Mouse (Mus musculus): ENCODE results near the gene Dnase1l2. TPM values are rescaled to one million over a fixed set of nuclear protein-coding genes. Genes with fewer than 3 reads are reported as not detected.

Dnase1l2 gene
- polyA plus RNA-seq, 1 experiment, result 20.7 TPM

- TF ChIP-seq POLR2A (IDR thresholded peaks at IDR 0.05; ENCODE audit: extremely low read depth, insufficient read depth, low read length), result no peak
- TF ChIP-seq CTCF (IDR thresholded peaks at IDR 0.05; ENCODE audit: extremely low read depth, insufficient read depth, low read length), result no peak
- no peaks in the 10 kb centered on the region for H3K4me1 ChIP-seq (ENCODE audit: control insufficient read depth, insufficient read depth, low read length)
- no peak overlapping the region for H3K4me3 ChIP-seq (ENCODE audit: insufficient read depth, low read length)
These were observed 18.4 kb downstream of the Dnase1l2 start for GRCm38 (mm10) chr17:24424489-24424888.

GRCm38 (mm10) chr17:24423114-24423513 lies 19.8 kb downstream of the Dnase1l2 start:
- H3K4me1 ChIP-seq (ENCODE audit: control insufficient read depth, insufficient read depth, low read length), result no peaks in the 10 kb centered on the region
- H3K4me3 ChIP-seq (ENCODE audit: insufficient read depth, low read length), result no peak overlapping the region
- H3K27ac ChIP-seq (ENCODE audit: insufficient read depth, low read length), result no peak overlapping the region
- TF ChIP-seq CTCF (IDR thresholded peaks at IDR 0.05; ENCODE audit: extremely low read depth, insufficient read depth, low read length) (no peak), POLR2A (IDR thresholded peaks at IDR 0.05; ENCODE audit: extremely low read depth, insufficient read depth, low read length) (no peak)

More at GRCm38 (mm10) chr17:24424489-24424888, 18.4 kb downstream of the Dnase1l2 start:
- no peak overlapping the region for H3K27ac ChIP-seq (ENCODE audit: insufficient read depth, low read length)

- TF ChIP-seq POLR2A (IDR thresholded peaks at IDR 0.05; ENCODE audit: extremely low read depth, insufficient read depth, low read length), result no peak
- no peak for TF ChIP-seq CTCF (IDR thresholded peaks at IDR 0.05; ENCODE audit: extremely low read depth, insufficient read depth, low read length)
- Histone ChIP-seq H3K27ac (ENCODE audit: insufficient read depth, low read length) (no peak overlapping the region), H3K4me1 (ENCODE audit: control insufficient read depth, insufficient read depth, low read length) (no peaks in the 10 kb centered on the region), H3K4me3 (ENCODE audit: insufficient read depth, low read length) (peak overlapping the region; percentile 90; the same call in 1 of the 2 replicates)
These were observed 26.8 kb downstream of the Dnase1l2 start for GRCm38 (mm10) chr17:24416051-24416652.

- TF ChIP-seq POLR2A (IDR thresholded peaks at IDR 0.05; ENCODE audit: extremely low read depth, insufficient read depth, low read length), result no peak
- no peak for TF ChIP-seq CTCF (IDR thresholded peaks at IDR 0.05; ENCODE audit: extremely low read depth, insufficient read depth, low read length)
- no peak overlapping the region for H3K27ac ChIP-seq (ENCODE audit: insufficient read depth, low read length)
- H3K4me3 ChIP-seq (ENCODE audit: insufficient read depth, low read length), result peak overlapping the region; percentile 90
- H3K4me1 ChIP-seq (ENCODE audit: control insufficient read depth, insufficient read depth, low read length), result no peaks in the 10 kb centered on the region
These were observed 27.9 kb downstream of the Dnase1l2 start for GRCm38 (mm10) chr17:24415011-24415410.

GRCm38 (mm10) chr17:24414230-24414976 lies 28.5 kb downstream of the Dnase1l2 start, which contains the start of gene Rnps1:
Gene Rnps1 (plus strand): TSS chr17:24414565.
- peak within 1 kb of the TSS; percentile 90 for H3K4me3 ChIP-seq (ENCODE audit: insufficient read depth, low read length)
- TF ChIP-seq CTCF (IDR thresholded peaks at IDR 0.05; ENCODE audit: extremely low read depth, insufficient read depth, low read length), result no peak
- peak; percentile 65; the same call in 1 of the 2 replicates for TF ChIP-seq POLR2A (IDR thresholded peaks at IDR 0.05; ENCODE audit: extremely low read depth, insufficient read depth, low read length)
- no peaks in the 10 kb centered on the region for H3K4me1 ChIP-seq (ENCODE audit: control insufficient read depth, insufficient read depth, low read length)
- peak within 1 kb of the TSS; percentile 42; the same call in 1 of the 2 replicates for H3K27ac ChIP-seq (ENCODE audit: insufficient read depth, low read length)

GRCm38 (mm10) chr17:24413557-24414211 lies 29.2 kb downstream of the Dnase1l2 start:
- TF ChIP-seq CTCF (IDR thresholded peaks at IDR 0.05; ENCODE audit: extremely low read depth, insufficient read depth, low read length) (no peak), POLR2A (IDR thresholded peaks at IDR 0.05; ENCODE audit: extremely low read depth, insufficient read depth, low read length) (no peak)
- H3K4me3 ChIP-seq (ENCODE audit: insufficient read depth, low read length), result peak overlapping the region; percentile 90
- H3K4me1 ChIP-seq (ENCODE audit: control insufficient read depth, insufficient read depth, low read length), result no peaks in the 10 kb centered on the region
- H3K27ac ChIP-seq (ENCODE audit: insufficient read depth, low read length), result peak overlapping the region; percentile 42; the same call in 1 of the 2 replicates

GRCm38 (mm10) chr17:24407116-24407803 lies 35.6 kb downstream of the Dnase1l2 start:
- TF ChIP-seq POLR2A (IDR thresholded peaks at IDR 0.05; ENCODE audit: extremely low read depth, insufficient read depth, low read length), result no peak
- TF ChIP-seq CTCF (IDR thresholded peaks at IDR 0.05; ENCODE audit: extremely low read depth, insufficient read depth, low read length), result no peak
- Histone ChIP-seq H3K27ac (ENCODE audit: insufficient read depth, low read length) (no peak overlapping the region), H3K4me1 (ENCODE audit: control insufficient read depth, insufficient read depth, low read length) (no peaks in the 10 kb centered on the region; the same call in 1 of the 2 replicates), H3K4me3 (ENCODE audit: insufficient read depth, low read length) (no peak overlapping the region)

GRCm38 (mm10) chr17:24402371-24402770 lies 40.5 kb downstream of the Dnase1l2 start:
- Histone ChIP-seq H3K4me1 (ENCODE audit: control insufficient read depth, insufficient read depth, low read length) (no peaks in the 10 kb centered on the region; the same call in 1 of the 2 replicates), H3K4me3 (ENCODE audit: insufficient read depth, low read length) (no peak overlapping the region), H3K27ac (ENCODE audit: insufficient read depth, low read length) (no peak overlapping the region)
- TF ChIP-seq POLR2A (IDR thresholded peaks at IDR 0.05; ENCODE audit: extremely low read depth, insufficient read depth, low read length) (no peak), CTCF (IDR thresholded peaks at IDR 0.05; ENCODE audit: extremely low read depth, insufficient read depth, low read length) (no peak)

- H3K27ac ChIP-seq (ENCODE audit: insufficient read depth, low read length), result no peak overlapping the region
- TF ChIP-seq CTCF (IDR thresholded peaks at IDR 0.05; ENCODE audit: extremely low read depth, insufficient read depth, low read length) (no peak), POLR2A (IDR thresholded peaks at IDR 0.05; ENCODE audit: extremely low read depth, insufficient read depth, low read length) (no peak)
- no peaks in the 10 kb centered on the region for H3K4me1 ChIP-seq (ENCODE audit: control insufficient read depth, insufficient read depth, low read length)
- H3K4me3 ChIP-seq (ENCODE audit: insufficient read depth, low read length), result no peak overlapping the region
These were observed 48.4 kb downstream of the Dnase1l2 start for GRCm38 (mm10) chr17:24394456-24394855.
